Mouse (Mus musculus): ENCODE results near the gene Gas8.
"Not testable (repeated sequence)": the region's sequence is repeated elsewhere in the genome, so short reads cannot be mapped to it uniquely, and the experiment has no call there.

The Gas8 gene

GRCm38 (mm10) chr8:123514781-123515539 lies 3.7 kb upstream of the Gas8 start, which contains the start of gene Dbndd1:
Dbndd1 (minus strand) TSS chr8:123515463.
- CTCF ChIA-PET, result no interaction called here

GRCm38 (mm10) chr8:123515540-123515897 lies 3.1 kb upstream of the Gas8 start:
- CTCF ChIA-PET, result no interaction called here

GRCm38 (mm10) chr8:123516596-123516995 lies 2.0 kb upstream of the Gas8 start:
- CTCF ChIA-PET, result no interaction called here

- CTCF ChIA-PET, result interaction anchor here (0.7 kb wide), 1 partner anchor 77 kb away, joined by 4 read pairs; no protein-coding TSS in a partner anchor
Observed at GRCm38 (mm10) chr8:123518172-123518571, 462 bp upstream of the Gas8 start.

GRCm38 (mm10) chr8:123520048-123520447 lies 1.4 kb downstream of the Gas8 start:
- CTCF ChIA-PET, result not testable (repeated sequence)

GRCm38 (mm10) chr8:123527720-123528489 lies 9.3 kb downstream of the Gas8 start:
- CTCF ChIA-PET, result no interaction called here

- CTCF ChIA-PET, result no interaction called here
Observed at GRCm38 (mm10) chr8:123536242-123536989, 17.8 kb downstream of the Gas8 start.

- CTCF ChIA-PET, result no interaction called here
Observed at GRCm38 (mm10) chr8:123536990-123537380, 18.4 kb downstream of the Gas8 start.

- CTCF ChIA-PET, result not testable (repeated sequence)
Observed at GRCm38 (mm10) chr8:123537641-123538040, 19.0 kb downstream of the Gas8 start.

- CTCF ChIA-PET, result not testable (repeated sequence)
Observed at GRCm38 (mm10) chr8:123564221-123564620, 45.6 kb downstream of the Gas8 start.

GRCm38 (mm10) chr8:123575386-123575785 lies 56.8 kb downstream of the Gas8 start:
- CTCF ChIA-PET, result not testable (repeated sequence)

All from spleen, embryonic (tissue).